Mouse (Mus musculus) liver, adult 2 months (tissue): ENCODE data around the gene Micu1.

ENCODE experiments used
- CTCF ChIP-seq: fragments of 200-500 bp; IDR thresholded peaks from 2 replicates; pipeline ENCODE4 v1.5.1; 2011; ENCODE audit warnings: low read depth, low read length, control low read depth
- POLR2A ChIP-seq: fragments of 200-500 bp; IDR thresholded peaks from 2 replicates; pipeline ENCODE4 v1.6.1; 2011; ENCODE audit warnings: low read length, control low read depth; ENCODE audit not compliant: insufficient read depth; ENCODE audit errors: extremely low read depth

DNA sequence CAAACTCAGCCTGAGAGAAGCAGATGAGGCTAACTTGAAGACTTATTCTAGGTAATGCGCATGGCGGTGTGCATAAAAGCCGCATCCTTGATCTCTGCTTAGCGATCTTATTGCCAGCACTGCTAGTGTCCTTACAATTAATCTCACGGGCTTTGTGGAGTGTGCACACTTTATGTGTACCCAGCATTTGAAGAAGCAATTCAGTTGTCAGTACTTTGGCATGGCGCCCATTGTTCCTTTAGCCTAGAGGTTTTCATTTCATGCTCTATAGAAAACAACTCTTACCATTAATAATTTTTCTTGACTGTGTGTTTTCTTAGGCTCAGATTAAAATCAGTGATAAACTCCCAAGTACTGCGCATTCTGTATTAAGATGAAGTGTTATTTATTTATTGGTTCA lies 7.0 kb downstream of the Micu1 start:
- TF ChIP-seq CTCF (no peak), POLR2A (no peak)
